Mouse (Mus musculus): ENCODE measurements at regions not wholly inside any gene's neighbourhood (a gene's known extent, or its start where the extent isn't known, plus 50 kb on each side); places are given as distances from the start of the nearest gene placed in this dataset.

GRCm38 (mm10) chr14:54151921-54152320, 102.0 kb downstream of the Dad1 start:
- no peaks in the 10 kb centered on the region for H3K36me3 ChIP-seq (ENCODE audit: control insufficient read depth, insufficient read depth, low read length)
- no peak overlapping the region for H3K4me3 ChIP-seq (ENCODE audit: extremely low read depth, insufficient read depth, insufficient read length)
- H3K4me1 ChIP-seq (ENCODE audit: control insufficient read depth, insufficient read depth, insufficient read length): 0 out of 2 replicates have a peak, but pooled peaks cover 1% of the 10 kb centered on the region
- H3K27ac ChIP-seq (ENCODE audit: insufficient read depth, low read length): no peak overlapping the region
- TF ChIP-seq CTCF (IDR thresholded peaks at IDR 0.05; ENCODE audit: extremely low read depth, insufficient read depth, insufficient read length, insufficient replicate concordance): no peak
- TF ChIP-seq POLR2A (IDR thresholded peaks at IDR 0.05; ENCODE audit: low read depth, low read length): no peak
- WGBS: 90% methylated on average over 2 of the region's 2 CpGs
- DNase-seq (ENCODE audit: low read depth in 1 of 2, low spot score in 2 of 2): no peak
- H3K27me3 ChIP-seq (ENCODE audit: control insufficient read depth, insufficient read depth, low read length): no peaks in the 10 kb centered on the region

GRCm38 (mm10) chr14:54151272-54151671, 102.6 kb downstream of the Dad1 start:
- no peak overlapping the region for H3K4me3 ChIP-seq (ENCODE audit: extremely low read depth, insufficient read depth, insufficient read length)
- no peak overlapping the region for H3K27ac ChIP-seq (ENCODE audit: insufficient read depth, low read length)
- no peak for DNase-seq (ENCODE audit: low read depth in 1 of 2, low spot score in 2 of 2)
- H3K4me1 ChIP-seq (ENCODE audit: control insufficient read depth, insufficient read depth, insufficient read length): 0 out of 2 replicates have a peak, but pooled peaks cover 2% of the 10 kb centered on the region
- H3K36me3 ChIP-seq (ENCODE audit: control insufficient read depth, insufficient read depth, low read length): no peaks in the 10 kb centered on the region
- H3K27me3 ChIP-seq (ENCODE audit: control insufficient read depth, insufficient read depth, low read length): no peaks in the 10 kb centered on the region
- WGBS: 87% methylated on average over 3 of the region's 3 CpGs
- no peak for TF ChIP-seq CTCF (IDR thresholded peaks at IDR 0.05; ENCODE audit: extremely low read depth, insufficient read depth, insufficient read length, insufficient replicate concordance)
- no peak for TF ChIP-seq POLR2A (IDR thresholded peaks at IDR 0.05; ENCODE audit: low read depth, low read length)

DNA sequence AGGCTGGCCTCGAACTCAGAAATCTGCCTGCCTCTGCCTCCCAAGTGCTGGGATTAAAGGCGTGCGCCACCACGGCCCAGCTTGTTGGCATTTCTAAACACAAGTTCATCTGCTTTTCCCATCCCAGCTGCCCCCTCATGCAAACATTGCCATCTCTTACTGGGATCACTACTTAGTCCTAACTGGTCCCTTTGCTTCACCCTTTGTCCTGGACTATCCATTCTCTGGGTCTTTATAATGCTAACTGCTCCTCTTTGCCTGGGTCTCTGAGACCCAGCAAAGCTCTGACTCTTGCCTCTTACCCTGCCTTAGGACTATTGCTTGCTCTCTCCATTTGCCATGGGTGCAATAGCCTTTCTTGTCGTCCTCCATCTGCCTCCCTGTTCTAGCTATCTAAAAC, 103.7 kb downstream of the Dad1 start:
- WGBS: 93% methylated on average over 5 of the region's 5 CpGs
- 0 out of 2 replicates have a peak, but pooled peaks cover 2% of the 10 kb centered on the region for H3K4me1 ChIP-seq (ENCODE audit: control insufficient read depth, insufficient read depth, insufficient read length)
- TF ChIP-seq POLR2A (IDR thresholded peaks at IDR 0.05; ENCODE audit: low read depth, low read length): no peak
- no peak for TF ChIP-seq CTCF (IDR thresholded peaks at IDR 0.05; ENCODE audit: extremely low read depth, insufficient read depth, insufficient read length, insufficient replicate concordance)
- no peak overlapping the region for H3K4me3 ChIP-seq (ENCODE audit: extremely low read depth, insufficient read depth, insufficient read length)
- DNase-seq (ENCODE audit: low read depth in 1 of 2, low spot score in 2 of 2): no peak
- no peak overlapping the region for H3K27ac ChIP-seq (ENCODE audit: insufficient read depth, low read length)
- H3K27me3 ChIP-seq (ENCODE audit: control insufficient read depth, insufficient read depth, low read length): no peaks in the 10 kb centered on the region
- H3K36me3 ChIP-seq (ENCODE audit: control insufficient read depth, insufficient read depth, low read length): no peaks in the 10 kb centered on the region

DNA sequence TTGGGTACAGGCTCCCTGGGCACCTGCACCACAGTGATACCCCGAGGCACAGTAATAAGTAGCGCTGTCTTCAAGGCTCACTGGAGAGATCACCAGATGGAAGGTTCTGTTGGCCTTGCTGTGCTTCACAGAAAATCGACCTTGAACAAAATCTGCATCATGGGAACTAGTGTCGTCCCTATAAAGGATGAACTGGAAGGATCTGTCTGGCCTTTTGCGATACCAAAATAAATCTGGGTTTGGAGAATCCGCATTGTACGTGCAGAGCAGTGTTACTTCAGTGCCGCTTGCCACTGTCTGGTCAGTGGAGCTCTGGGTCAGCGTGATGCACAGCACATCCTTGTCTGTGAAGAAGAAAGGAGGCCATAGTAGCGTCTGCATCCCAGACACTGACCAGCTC, 105.3 kb downstream of the Dad1 start:
- Histone ChIP-seq H3K27me3 (ENCODE audit: control insufficient read depth, insufficient read depth, low read length) (no peaks in the 10 kb centered on the region), H3K4me1 (ENCODE audit: control insufficient read depth, insufficient read depth, insufficient read length) (0 out of 2 replicates have a peak, but pooled peaks cover 2% of the 10 kb centered on the region), H3K36me3 (ENCODE audit: control insufficient read depth, insufficient read depth, low read length) (no peaks in the 10 kb centered on the region), H3K27ac (ENCODE audit: insufficient read depth, low read length) (no peak overlapping the region), H3K4me3 (ENCODE audit: extremely low read depth, insufficient read depth, insufficient read length) (no peak overlapping the region)
- WGBS: 90% methylated on average over 10 of the region's 10 CpGs
- TF ChIP-seq POLR2A (IDR thresholded peaks at IDR 0.05; ENCODE audit: low read depth, low read length) (no peak), CTCF (IDR thresholded peaks at IDR 0.05; ENCODE audit: extremely low read depth, insufficient read depth, insufficient read length, insufficient replicate concordance) (no peak)
- no peak for DNase-seq (ENCODE audit: low read depth in 1 of 2, low spot score in 2 of 2)

GRCm38 (mm10) chr14:54148121-54148520, 105.8 kb downstream of the Dad1 start:
- Histone ChIP-seq H3K4me1 (ENCODE audit: control insufficient read depth, insufficient read depth, insufficient read length) (0 out of 2 replicates have a peak, but pooled peaks cover 2% of the 10 kb centered on the region), H3K27me3 (ENCODE audit: control insufficient read depth, insufficient read depth, low read length) (no peaks in the 10 kb centered on the region), H3K36me3 (ENCODE audit: control insufficient read depth, insufficient read depth, low read length) (no peaks in the 10 kb centered on the region), H3K4me3 (ENCODE audit: extremely low read depth, insufficient read depth, insufficient read length) (no peak overlapping the region), H3K27ac (ENCODE audit: insufficient read depth, low read length) (no peak overlapping the region)
- TF ChIP-seq POLR2A (IDR thresholded peaks at IDR 0.05; ENCODE audit: low read depth, low read length): no peak
- no peak for TF ChIP-seq CTCF (IDR thresholded peaks at IDR 0.05; ENCODE audit: extremely low read depth, insufficient read depth, insufficient read length, insufficient replicate concordance)
- WGBS: 78% methylated on average over 4 of the region's 4 CpGs
- DNase-seq (ENCODE audit: low read depth in 1 of 2, low spot score in 2 of 2): no peak

GRCm38 (mm10) chr14:54147546-54147945, 106.4 kb downstream of the Dad1 start:
- no peak overlapping the region for H3K27ac ChIP-seq (ENCODE audit: insufficient read depth, low read length)
- H3K4me3 ChIP-seq (ENCODE audit: extremely low read depth, insufficient read depth, insufficient read length): no peak overlapping the region
- 0 out of 2 replicates have a peak, but pooled peaks cover 2% of the 10 kb centered on the region for H3K4me1 ChIP-seq (ENCODE audit: control insufficient read depth, insufficient read depth, insufficient read length)
- no peaks in the 10 kb centered on the region for H3K27me3 ChIP-seq (ENCODE audit: control insufficient read depth, insufficient read depth, low read length)
- no peak for DNase-seq (ENCODE audit: low read depth in 1 of 2, low spot score in 2 of 2)
- no peaks in the 10 kb centered on the region for H3K36me3 ChIP-seq (ENCODE audit: control insufficient read depth, insufficient read depth, low read length)
- no peak for TF ChIP-seq CTCF (IDR thresholded peaks at IDR 0.05; ENCODE audit: extremely low read depth, insufficient read depth, insufficient read length, insufficient replicate concordance)
- no peak for TF ChIP-seq POLR2A (IDR thresholded peaks at IDR 0.05; ENCODE audit: low read depth, low read length)
- 64% methylated on average over 6 of the region's 7 CpGs for WGBS

Measured in spleen, adult 2 months (tissue).